Mouse (Mus musculus) forebrain, embryonic 16.5 days (tissue): ENCODE measurements at regions not wholly inside any gene's neighbourhood (a gene's known extent, or its start where the extent isn't known, plus 50 kb on each side); places are given as distances from the start of the nearest gene placed in this dataset.

Experiments used
- ATAC-seq: fragments of 200-750 bp; cut with Nextera tagmentation; 2 replicates; pipeline ENCODE4 v1.8.0; 2017; ENCODE audit warnings: mild to moderate bottlenecking, moderate library complexity
- H3K27ac ChIP-seq: fragments of 300-500 bp; sonication (generic); 2 replicates; pipeline ENCODE4 v1.5.1; 2014; ENCODE audit warnings: low read length, control low read depth
- H3K27me3 ChIP-seq: fragments of 300-500 bp; sonication (generic); replicated peaks from 2 replicates; pipeline ENCODE4 v1.6.1; 2014; ENCODE audit warnings: low read length; ENCODE audit not compliant: control insufficient read depth, insufficient read depth
- H3K36me3 ChIP-seq: fragments of 300-500 bp; sonication (generic); 2 replicates; pipeline ENCODE4 v1.6.1; 2014; ENCODE audit not compliant: control insufficient read depth, insufficient read depth
- H3K4me1 ChIP-seq: fragments of 300-500 bp; sonication (generic); replicated peaks from 2 replicates; pipeline ENCODE4 v1.6.1; 2014; ENCODE audit warnings: low read length; ENCODE audit not compliant: control insufficient read depth, insufficient read depth
- H3K4me2 ChIP-seq: fragments of 300-500 bp; sonication (generic); 2 replicates; pipeline ENCODE4 v1.6.1; 2014; ENCODE audit warnings: mild to moderate bottlenecking, low read length, control low read depth
- H3K4me3 ChIP-seq: fragments of 300-500 bp; sonication (generic); replicated peaks from 2 replicates; pipeline ENCODE4 v1.5.1; 2014; ENCODE audit warnings: mild to moderate bottlenecking, low read length, control low read depth
- H3K9ac ChIP-seq: fragments of 300-500 bp; sonication (generic); replicated peaks from 2 replicates; pipeline ENCODE4 v1.6.1; 2014; ENCODE audit warnings: low read depth, low read length, control low read depth
- H3K9me3 ChIP-seq: fragments of 300-500 bp; sonication (generic); 2 replicates; pipeline ENCODE4 v1.6.1; 2016; ENCODE audit warnings: low read length; ENCODE audit not compliant: control insufficient read depth
- WGBS: fragments of 180-500 bp; shearing (Covaris S2); extraction: QIAGEN DNeasy Blood & Tissue Kit; methylation state at CpG from one replicate; pipeline ENCODE4 v1.1.7; 2014; 5-methylcytosine and 5-hydroxymethylcytosine counted together

GRCm38 (mm10) chr6:34246512-34246911 is 69.6 kb upstream of the Slc35b4 start:
- Histone ChIP-seq H3K9me3 (no peaks in the 10 kb centered on the region), H3K4me1 (no peaks in the 10 kb centered on the region), H3K4me2 (no peak overlapping the region), H3K4me3 (no peak overlapping the region), H3K27me3 (no peaks in the 10 kb centered on the region), H3K36me3 (no peaks in the 10 kb centered on the region), H3K9ac (no peak overlapping the region), H3K27ac (no peak overlapping the region)
- ATAC-seq, result no peak
- 89% methylated on average over 4 of the region's 4 CpGs for WGBS

- Histone ChIP-seq H3K4me1 (no peaks in the 10 kb centered on the region), H3K27ac (no peak overlapping the region), H3K4me2 (no peak overlapping the region), H3K9ac (no peak overlapping the region), H3K27me3 (no peaks in the 10 kb centered on the region), H3K9me3 (no peaks in the 10 kb centered on the region), H3K4me3 (no peak overlapping the region), H3K36me3 (no peaks in the 10 kb centered on the region)
- ATAC-seq, result no peak
- 74% methylated on average over 3 of the region's 3 CpGs for WGBS
Measured at GRCm38 (mm10) chr6:34243001-34243400, 66.1 kb upstream of the Slc35b4 start.

GRCm38 (mm10) chr6:34242486-34242885 is 65.6 kb upstream of the Slc35b4 start:
- no peak overlapping the region for H3K27ac ChIP-seq

DNA sequence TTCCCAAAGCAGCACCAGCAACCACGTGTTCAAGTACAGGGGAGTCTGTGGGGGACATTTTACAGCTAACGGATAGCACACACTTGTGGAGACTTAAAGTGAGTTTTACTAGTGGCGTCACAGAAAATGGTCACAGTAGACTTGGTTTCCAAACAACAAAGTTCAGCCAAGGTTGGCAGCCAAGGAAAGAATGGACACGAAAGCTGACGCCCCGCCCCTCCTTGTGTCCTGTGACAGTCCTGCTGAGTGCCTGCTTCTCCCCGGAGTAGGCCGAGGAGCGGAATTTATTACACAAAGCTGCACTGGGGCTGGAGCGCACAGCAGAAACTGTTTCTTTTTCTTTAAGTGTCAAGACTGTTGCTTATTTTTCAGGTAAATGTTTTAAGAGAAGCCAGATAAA is 58.2 kb upstream of the Slc35b4 start:
- H3K9ac ChIP-seq, result no peak overlapping the region
- no peaks in the 10 kb centered on the region for H3K36me3 ChIP-seq
- H3K4me1 ChIP-seq, result peaks cover 8% of the 10 kb centered on the region; the same call in 1 of the 2 replicates
- no peaks in the 10 kb centered on the region for H3K27me3 ChIP-seq
- 34% methylated on average over 10 of the region's 10 CpGs for WGBS
- ATAC-seq, result no peak
- H3K9me3 ChIP-seq, result no peaks in the 10 kb centered on the region
- H3K27ac ChIP-seq, result no peak overlapping the region
- no peak overlapping the region for H3K4me3 ChIP-seq
- no peak overlapping the region for H3K4me2 ChIP-seq

More at GRCm38 (mm10) chr6:34242486-34242885, 65.6 kb upstream of the Slc35b4 start:
- no peaks in the 10 kb centered on the region for H3K27me3 ChIP-seq
- no peak overlapping the region for H3K4me2 ChIP-seq
- H3K36me3 ChIP-seq, result no peaks in the 10 kb centered on the region
- H3K4me3 ChIP-seq, result no peak overlapping the region
- H3K9me3 ChIP-seq, result no peaks in the 10 kb centered on the region
- WGBS, result 32% methylated on average over 9 of the region's 9 CpGs
- no peak for ATAC-seq
- no peaks in the 10 kb centered on the region for H3K4me1 ChIP-seq
- H3K9ac ChIP-seq, result no peak overlapping the region

GRCm38 (mm10) chr6:34234443-34235020 is 57.6 kb upstream of the Slc35b4 start:
- Histone ChIP-seq H3K36me3 (no peaks in the 10 kb centered on the region), H3K27me3 (no peaks in the 10 kb centered on the region), H3K9ac (no peak overlapping the region), H3K9me3 (no peaks in the 10 kb centered on the region), H3K27ac (no peak overlapping the region), H3K4me2 (no peak overlapping the region), H3K4me3 (no peak overlapping the region), H3K4me1 (peaks cover 8% of the 10 kb centered on the region; the same call in 1 of the 2 replicates)
- peak; percentile 43; the same call in 1 of the 2 replicates for ATAC-seq
- 60% methylated on average over 5 of the region's 5 CpGs for WGBS

DNA sequence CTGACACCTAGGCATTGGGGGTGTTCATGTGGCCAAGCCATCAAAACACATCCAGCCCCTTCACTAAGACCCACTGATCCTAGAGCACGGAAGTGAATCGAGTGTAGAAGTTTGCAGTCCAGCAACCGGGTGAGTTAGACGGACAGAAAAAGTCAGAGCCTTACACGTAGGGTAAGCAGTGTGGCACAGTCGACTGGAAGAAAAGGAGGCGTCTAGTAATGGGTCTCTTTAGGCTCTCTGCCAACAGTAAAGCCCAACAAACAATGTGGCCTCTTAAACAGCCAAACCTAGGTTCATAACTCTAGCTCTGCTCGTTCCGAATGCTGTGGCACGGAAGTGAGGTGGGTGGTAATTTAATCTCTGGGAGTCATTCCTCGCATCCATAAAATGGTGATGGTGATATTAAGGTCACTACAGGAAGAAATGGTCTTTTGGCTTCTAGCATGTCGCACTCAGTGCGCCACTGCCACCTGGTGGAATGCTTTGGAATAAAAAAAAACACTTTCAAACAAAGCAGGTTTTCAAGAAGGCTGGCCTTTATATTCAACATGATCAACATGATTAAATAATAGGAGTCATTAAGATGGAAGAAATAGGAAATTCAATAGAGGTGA is 54.0 kb upstream of the Slc35b4 start:
- Histone ChIP-seq H3K4me3 (no peak overlapping the region), H3K4me2 (no peak overlapping the region), H3K9me3 (no peaks in the 10 kb centered on the region), H3K4me1 (peaks cover 8% of the 10 kb centered on the region; the same call in 1 of the 2 replicates), H3K36me3 (no peaks in the 10 kb centered on the region), H3K27ac (no peak overlapping the region), H3K27me3 (no peaks in the 10 kb centered on the region), H3K9ac (no peak overlapping the region)
- ATAC-seq, result 0 out of 2 replicates have a peak, but pooled peaks have one; percentile 32
- 19% methylated on average over 13 of the region's 13 CpGs for WGBS

DNA sequence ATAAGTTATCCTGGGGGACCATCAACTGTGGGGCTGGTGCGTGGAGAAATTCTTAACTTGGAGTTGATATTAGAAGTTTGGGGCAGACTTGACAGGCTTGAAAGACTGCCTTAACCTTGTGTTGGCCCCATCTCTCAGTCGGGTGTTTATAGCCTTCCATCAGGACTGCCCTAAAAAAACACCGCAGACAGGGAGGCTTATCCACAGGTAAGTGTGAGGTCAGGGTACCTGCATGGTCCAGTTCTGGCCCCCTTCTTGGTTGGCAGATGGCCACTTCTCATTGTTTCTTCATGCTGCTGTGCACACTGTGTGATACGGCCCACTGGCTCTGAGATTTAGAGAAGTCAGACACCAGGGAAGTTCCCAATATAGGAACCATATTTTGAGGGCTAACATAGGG is 50.2 kb upstream of the Slc35b4 start:
- H3K4me3 ChIP-seq, result no peak overlapping the region
- H3K36me3 ChIP-seq, result no peaks in the 10 kb centered on the region
- H3K27me3 ChIP-seq, result no peaks in the 10 kb centered on the region
- H3K9ac ChIP-seq, result no peak overlapping the region
- 89% methylated on average over 4 of the region's 4 CpGs for WGBS
- H3K27ac ChIP-seq, result no peak overlapping the region
- no peak for ATAC-seq
- no peak overlapping the region for H3K4me2 ChIP-seq
- peaks cover 5% of the 10 kb centered on the region; the same call in 1 of the 2 replicates for H3K4me1 ChIP-seq
- H3K9me3 ChIP-seq, result peaks cover 4% of the 10 kb centered on the region
